8 mouse cellular contexts compared by ENCODE assay signal in genomic region chr10:57532218-57533101, GRCm38 (mm10). TPM values are rescaled to one million over a fixed set of nuclear protein-coding genes. Genes with fewer than 3 reads are reported as not detected.
DNase-seq lines count a peak whose midpoint lies in the region; ATAC-seq and TF ChIP-seq lines count a peak whose summit lies in the region.

Gene Serinc1 (minus strand): TSS chr10:57532530.

- peaks cover 26% of the 10 kb centered on the region for H3K27me3 ChIP-seq in Patski
- H3K27me3 ChIP-seq in hindbrain, embryonic 13.5 days: no peaks in the 10 kb centered on the region

- H3K9me3 ChIP-seq in hindbrain, embryonic 13.5 days: no peaks in the 10 kb centered on the region

- peak; percentile 68 for DNase-seq in Patski (ENCODE audit: low read depth, low spot score)
- DNase-seq in cerebellum, postnatal 14 days: peak; percentile 94 to 96
- DNase-seq in frontal cortex, postnatal 14 days (ENCODE audit: low spot score in 2 of 2): peak; percentile 89 to 93
- DNase-seq in layer of hippocampus, postnatal 25 days (ENCODE audit: extremely low spot score in 1 of 2, low spot score in 1 of 2): peak; percentile 82 to 92
- DNase-seq in lung, postnatal 25 days (ENCODE audit: low spot score): peak; percentile 96
- peak; percentile 96 for DNase-seq in retina, embryonic 14.5 days (ENCODE audit: low spot score)
- peak; percentile 94 for DNase-seq in thymus, postnatal 4 days

- in situ Hi-C loops in Patski (cut with MboI; ENCODE audit: low pct_unique_long_range_greater_than_20kb): no loop called here

- H3K9ac ChIP-seq in hindbrain, embryonic 13.5 days: peak within 1 kb of the TSS; percentile 96

- CTCF ChIA-PET in Patski (lab: Charles Lee): interaction anchor here (1.4 kb wide), 1 partner anchor 25 kb away, joined by 7 read pairs; no protein-coding TSS in a partner anchor

- POLR2A ChIA-PET in Patski (lab: Charles Lee): interaction anchor here (1.2 to 1.8 kb wide), 2 partner anchors 30 to 46 kb away, joined by 5 to 9 read pairs; partner anchors contain the start of gene Hsf2

- peak within 1 kb of the TSS; percentile 92 for H3K4me3 ChIP-seq in hindbrain, embryonic 13.5 days

- ATAC-seq in Patski: peak; percentile 94
- peak; percentile 99 for ATAC-seq in hindbrain, embryonic 13.5 days (ENCODE audit: low FRiP score)

- peak within 1 kb of the TSS; percentile 98 for H3K27ac ChIP-seq in hindbrain, embryonic 13.5 days

- TF ChIP-seq CTCF in Patski (IDR thresholded peaks at IDR 0.05): no peak

- WGBS in hindbrain, embryonic 13.5 days: 19% methylated on average over 32 of the region's 49 CpGs

- H3K36me3 ChIP-seq in hindbrain, embryonic 13.5 days: no peaks in the 10 kb centered on the region

- H3K4me2 ChIP-seq in hindbrain, embryonic 13.5 days: peak within 1 kb of the TSS; percentile 82

- peaks cover 34% of the 10 kb centered on the region for H3K4me1 ChIP-seq in hindbrain, embryonic 13.5 days (replicated peaks)

RNA-seq across cellular contexts. Expression of gene Serinc1, which starts in this region (rescaled TPM):
- polyA plus RNA-seq in Patski (2021): 194 TPM
- polyA plus RNA-seq in hindbrain, embryonic 13.5 days (2015; fragmentation: Nextera tagmentation; extraction: Ambion mirVana): 384 and 389 TPM in 2 replicates
- total RNA-seq in layer of hippocampus, postnatal 25 days (2021): 1,000 to 10,000 TPM in 1 of 2 experiments, 100 to 1,000 TPM in 1; 916 to 1,016 TPM

Comparison
In these comparisons a context has a peak if more than half of its experiments do, and no peak if none do; other contexts are left out.
1. Peak in every context shown above with its lines: DNase-seq, ATAC-seq, H3K4me3 ChIP-seq and H3K27ac ChIP-seq.